Mouse (Mus musculus) intestine, postnatal 0 days (tissue): ENCODE data around the gene Cstf3. TPM values are rescaled to one million over a fixed set of nuclear protein-coding genes. Genes with fewer than 3 reads are reported as not detected.

Source experiments
- ATAC-seq: fragments of 200-750 bp; cut with Nextera tagmentation; 2 replicates; pipeline ENCODE4 v1.8.0; 2017; ENCODE audit warnings: mild to moderate bottlenecking, moderate TSS enrichment, moderate library complexity
- H3K27ac ChIP-seq: fragments of 300-500 bp; sonication (generic); 2 replicates; pipeline ENCODE4 v1.5.1; 2014; ENCODE audit warnings: mild to moderate bottlenecking, low read depth, low read length, moderate library complexity
- H3K27me3 ChIP-seq: fragments of 300-500 bp; sonication (generic); replicated peaks from 2 replicates; pipeline ENCODE4 v1.6.1; 2014; ENCODE audit warnings: low read length, mixed read lengths; ENCODE audit not compliant: control insufficient read depth, insufficient read depth
- H3K36me3 ChIP-seq: fragments of 300-500 bp; sonication (generic); 2 replicates; pipeline ENCODE4 v1.6.1; 2014; ENCODE audit warnings: mild to moderate bottlenecking, moderate library complexity; ENCODE audit not compliant: control insufficient read depth, insufficient read depth
- H3K4me1 ChIP-seq: fragments of 300-500 bp; sonication (generic); replicated peaks from 2 replicates; pipeline ENCODE4 v1.6.1; 2014; ENCODE audit warnings: antibody characterized with exemption, low read length, mixed read lengths; ENCODE audit not compliant: control insufficient read depth, insufficient read depth
- H3K4me2 ChIP-seq: fragments of 300-500 bp; sonication (generic); replicated peaks from 2 replicates; pipeline ENCODE4 v1.6.1; 2014; ENCODE audit warnings: low read depth, mild to moderate bottlenecking, moderate library complexity
- H3K4me3 ChIP-seq: fragments of 300-500 bp; sonication (generic); 2 replicates; pipeline ENCODE4 v1.5.1; 2014; ENCODE audit warnings: low read depth, low read length
- H3K9ac ChIP-seq: fragments of 300-500 bp; sonication (generic); 2 replicates; pipeline ENCODE4 v1.6.1; 2014; ENCODE audit warnings: mild to moderate bottlenecking, low read depth, low read length
- H3K9me3 ChIP-seq: fragments of 300-500 bp; sonication (generic); 2 replicates; pipeline ENCODE4 v1.6.1; 2016; ENCODE audit warnings: mixed run types; ENCODE audit not compliant: control insufficient read depth
- CTCF ChIP-seq: sonication (generic); IDR thresholded peaks from 2 replicates; pipeline ENCODE4 v1.5.1; 2016; ENCODE audit warnings: low read depth, mild to moderate bottlenecking, control low read depth, antibody characterized with exemption, moderate library complexity
- WGBS: fragments of 180-500 bp; shearing (Covaris S2); extraction: QIAGEN DNeasy Blood & Tissue Kit; methylation state at CpG from one replicate; pipeline ENCODE4 v1.1.7; 2014; 5-methylcytosine and 5-hydroxymethylcytosine counted together
- polyA plus RNA-seq: library from polyadenylated mRNA; unstranded; fragments of >200 nt; fragmentation: Nextera tagmentation; extraction: Ambion mirVana; gene quantifications from 2 replicates; pipeline ENCODE4 v1.2.1, GENCODE M21; 2015

Gene Cstf3
- polyA plus RNA-seq, 1 experiment from 2014 or later, result 20.5 TPM

- ATAC-seq, result no peak
- peak overlapping the region; percentile 79 for H3K4me3 ChIP-seq
- 0% methylated on average over 19 of the region's 19 CpGs for WGBS
- peak overlapping the region; percentile 62 for H3K4me2 ChIP-seq
- H3K36me3 ChIP-seq, result no peaks in the 10 kb centered on the region
- peak overlapping the region; percentile 79 for H3K9ac ChIP-seq
- H3K27me3 ChIP-seq, result no peaks in the 10 kb centered on the region
- peak overlapping the region; percentile 71 for H3K27ac ChIP-seq
- H3K9me3 ChIP-seq, result no peaks in the 10 kb centered on the region
- TF ChIP-seq CTCF, result no peak
- H3K4me1 ChIP-seq, result no peaks in the 10 kb centered on the region
Measured at GRCm38 (mm10) chr2:104590829-104591117, 450 bp downstream of the Cstf3 start.

DNA sequence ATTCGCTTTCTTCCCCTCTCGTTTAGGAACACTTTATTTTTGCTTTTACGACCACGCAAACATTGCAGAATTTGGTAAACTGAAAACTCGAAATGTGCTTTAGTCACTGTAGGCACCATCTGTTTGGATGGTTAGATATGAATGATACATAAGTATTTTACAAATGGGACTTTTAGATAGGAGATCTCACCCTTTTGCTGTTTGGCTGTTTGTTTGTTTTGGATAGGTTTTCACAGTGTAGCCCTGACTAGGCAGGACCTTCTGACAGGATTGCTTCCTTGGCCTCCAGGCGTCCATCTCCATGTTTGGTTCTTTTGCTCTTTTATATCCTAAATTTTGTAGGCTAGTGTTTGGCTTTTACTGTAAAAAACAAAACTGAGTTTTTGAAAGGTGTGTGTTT is 818 bp downstream of the Cstf3 start:
- Histone ChIP-seq H3K4me2 (peak overlapping the region; percentile 62), H3K4me1 (no peaks in the 10 kb centered on the region), H3K9me3 (no peaks in the 10 kb centered on the region), H3K9ac (peak overlapping the region; percentile 79), H3K27me3 (no peaks in the 10 kb centered on the region), H3K27ac (peak overlapping the region; percentile 71; the same call in 1 of the 2 replicates), H3K4me3 (peak overlapping the region; percentile 79), H3K36me3 (no peaks in the 10 kb centered on the region)
- TF ChIP-seq CTCF, result no peak
- WGBS, result 0% methylated on average over 6 of the region's 6 CpGs
- no peak for ATAC-seq

DNA sequence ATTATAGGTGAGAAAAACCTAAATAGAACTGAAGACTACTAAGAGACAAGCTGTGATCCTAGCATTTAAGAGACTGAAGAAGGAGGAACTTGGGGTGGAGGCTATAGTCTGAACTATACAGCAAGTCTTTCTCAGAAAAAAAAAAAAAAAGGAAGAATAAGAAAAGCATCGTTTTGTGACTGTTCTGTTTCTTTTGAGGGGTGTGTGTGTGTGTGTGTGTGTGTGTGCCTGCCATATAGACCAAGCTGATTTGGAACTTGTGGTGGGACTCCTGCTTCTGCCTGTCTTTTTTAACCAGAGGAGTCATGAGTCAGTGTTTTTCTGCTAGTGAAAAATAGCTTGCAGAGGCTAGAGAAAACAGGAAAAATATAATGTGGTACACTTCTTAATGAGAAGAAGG is 4.7 kb downstream of the Cstf3 start:
- Histone ChIP-seq H3K36me3 (no peaks in the 10 kb centered on the region), H3K4me1 (no peaks in the 10 kb centered on the region), H3K9me3 (no peaks in the 10 kb centered on the region), H3K4me2 (no peak overlapping the region), H3K27ac (no peak overlapping the region), H3K4me3 (no peak overlapping the region), H3K9ac (no peak overlapping the region), H3K27me3 (no peaks in the 10 kb centered on the region)
- TF ChIP-seq CTCF, result no peak
- ATAC-seq, result no peak
- WGBS, result 52% methylated on average over 1 of the region's 1 CpGs

GRCm38 (mm10) chr2:104603431-104603830 is 13.1 kb downstream of the Cstf3 start:
- no peak for ATAC-seq
- H3K4me1 ChIP-seq, result no peaks in the 10 kb centered on the region
- no peak overlapping the region for H3K27ac ChIP-seq
- 31% methylated on average over 1 of the region's 1 CpGs for WGBS
- H3K4me2 ChIP-seq, result no peak overlapping the region
- no peaks in the 10 kb centered on the region for H3K36me3 ChIP-seq
- H3K27me3 ChIP-seq, result no peaks in the 10 kb centered on the region
- TF ChIP-seq CTCF, result no peak
- no peak overlapping the region for H3K9ac ChIP-seq
- no peak overlapping the region for H3K4me3 ChIP-seq
- no peaks in the 10 kb centered on the region for H3K9me3 ChIP-seq

GRCm38 (mm10) chr2:104604718-104605117 is 14.4 kb downstream of the Cstf3 start:
- no peak overlapping the region for H3K4me2 ChIP-seq

GRCm38 (mm10) chr2:104605560-104605959 is 15.2 kb downstream of the Cstf3 start:
- H3K27me3 ChIP-seq, result no peaks in the 10 kb centered on the region
- H3K4me2 ChIP-seq, result no peak overlapping the region
- no peak overlapping the region for H3K27ac ChIP-seq
- no peak overlapping the region for H3K9ac ChIP-seq
- no peaks in the 10 kb centered on the region for H3K36me3 ChIP-seq
- no peak overlapping the region for H3K4me3 ChIP-seq
- H3K4me1 ChIP-seq, result no peaks in the 10 kb centered on the region
- TF ChIP-seq CTCF, result no peak
- no peaks in the 10 kb centered on the region for H3K9me3 ChIP-seq
- 59% methylated on average over 1 of the region's 1 CpGs for WGBS
- no peak for ATAC-seq

More at GRCm38 (mm10) chr2:104604718-104605117, 14.4 kb downstream of the Cstf3 start:
- WGBS, result 70% methylated on average over 5 of the region's 5 CpGs
- H3K4me3 ChIP-seq, result no peak overlapping the region
- TF ChIP-seq CTCF, result no peak
- no peaks in the 10 kb centered on the region for H3K4me1 ChIP-seq
- no peak for ATAC-seq
- H3K36me3 ChIP-seq, result no peaks in the 10 kb centered on the region
- no peaks in the 10 kb centered on the region for H3K27me3 ChIP-seq
- H3K9ac ChIP-seq, result no peak overlapping the region
- H3K27ac ChIP-seq, result no peak overlapping the region
- H3K9me3 ChIP-seq, result no peaks in the 10 kb centered on the region

DNA sequence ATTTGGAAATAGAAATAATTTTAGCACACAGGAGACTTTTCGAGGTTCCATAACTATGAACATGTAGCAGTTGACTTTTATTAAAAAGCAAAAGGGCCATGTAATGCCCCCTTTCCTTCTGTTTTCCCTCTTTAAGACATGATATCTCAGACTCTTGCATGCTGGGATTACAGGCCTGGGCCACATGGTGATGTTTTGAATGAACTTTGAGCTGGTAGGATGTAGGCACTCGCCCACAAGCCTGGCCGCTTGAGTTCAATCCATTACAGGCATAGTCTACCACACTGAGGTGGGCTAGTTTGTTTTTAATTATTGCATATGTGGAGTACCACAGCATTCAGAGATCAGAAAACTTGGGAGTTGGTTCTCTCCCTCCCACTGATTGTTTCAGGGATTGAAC is 24.5 kb downstream of the Cstf3 start:
- H3K27ac ChIP-seq, result no peak overlapping the region
- no peaks in the 10 kb centered on the region for H3K4me1 ChIP-seq
- no peak overlapping the region for H3K9ac ChIP-seq
- no peak overlapping the region for H3K4me3 ChIP-seq
- H3K9me3 ChIP-seq, result no peaks in the 10 kb centered on the region
- ATAC-seq, result no peak
- H3K27me3 ChIP-seq, result no peaks in the 10 kb centered on the region
- no peak for TF ChIP-seq CTCF
- no peaks in the 10 kb centered on the region for H3K36me3 ChIP-seq
- 83% methylated on average over 3 of the region's 3 CpGs for WGBS
- H3K4me2 ChIP-seq, result no peak overlapping the region
